Comparison of ENCODE assay signal across 9 mouse cellular contexts in genomic region chr9:110053305-110054079, GRCm38 (mm10).
DNase-seq lines count a peak whose midpoint lies in the region; ATAC-seq lines count a peak whose summit lies in the region.
"Had no signal": no experiment of that assay in that cellular context is flagged by ENCODE, and none has a peak within 500 bp of the region (broad histone marks: within the 10 kb centered on the region; RNA-seq: fewer than 3 reads in every experiment).

No protein-coding gene starts in this region.

- H3K4me2 ChIP-seq in kidney, embryonic 15.5 days = no peak overlapping the region
- H3K4me2 ChIP-seq in heart, embryonic 14.5 days (ENCODE audit: low read length) = peak overlapping the region; percentile 17; the same call in 1 of the 2 replicates
- H3K4me2 ChIP-seq: embryonic facial prominence, embryonic 15.5 days had no signal

- 0 out of 2 replicates have a peak overlapping the region, but pooled peaks have one; percentile 7 for H3K27ac ChIP-seq in kidney, embryonic 15.5 days
- peak overlapping the region; percentile 72; the same call in 1 of the 2 replicates for H3K27ac ChIP-seq in embryonic facial prominence, embryonic 10.5 days (replicated peaks)
- H3K27ac ChIP-seq in heart, embryonic 14.5 days (replicated peaks in 1 of 2; ENCODE audit: control insufficient read depth in 1 of 2, insufficient read depth in 1 of 2, low read depth in 2 of 2, low read length in 2 of 2) = peak overlapping the region; percentile 58 to 79
- H3K27ac ChIP-seq: embryonic facial prominence, embryonic 15.5 days had no signal

- WGBS in kidney, embryonic 15.5 days = 49% methylated on average over 8 of the region's 8 CpGs
- WGBS in embryonic facial prominence, embryonic 10.5 days = 43% methylated on average over 8 of the region's 8 CpGs
- WGBS in heart, embryonic 14.5 days = 37% methylated on average over 8 of the region's 8 CpGs

- H3K27me3 ChIP-seq in kidney, embryonic 15.5 days = no peaks in the 10 kb centered on the region
- H3K27me3 ChIP-seq in embryonic facial prominence, embryonic 10.5 days (replicated peaks; ENCODE audit: low read depth, poor library complexity, severe bottlenecking) = no peaks in the 10 kb centered on the region
- no peaks in the 10 kb centered on the region for H3K27me3 ChIP-seq in heart, embryonic 14.5 days (ENCODE audit: control insufficient read depth, insufficient read depth, low read length)
- H3K27me3 ChIP-seq: embryonic facial prominence, embryonic 15.5 days had no signal

- H3K36me3 ChIP-seq in kidney, embryonic 15.5 days = 0 out of 2 replicates have a peak, but pooled peaks cover 6% of the 10 kb centered on the region
- H3K36me3 ChIP-seq in embryonic facial prominence, embryonic 10.5 days (replicated peaks) = no peaks in the 10 kb centered on the region; the same call in 1 of the 2 replicates
- H3K36me3 ChIP-seq in heart, embryonic 14.5 days (ENCODE audit: control insufficient read depth, insufficient read depth, low read length) = peaks cover 9% of the 10 kb centered on the region; the same call in 1 of the 2 replicates
- H3K36me3 ChIP-seq: embryonic facial prominence, embryonic 15.5 days had no signal

- ATAC-seq in kidney, embryonic 15.5 days (replicated peaks; ENCODE audit: low FRiP score) = no peak
- ATAC-seq in heart, embryonic 14.5 days (ENCODE audit: insufficient number of reproducible peaks, insufficient read depth, low FRiP score, low read depth) = peak; percentile 56; the same call in 1 of the 2 replicates
- no peak for ATAC-seq in inflammation-experienced regulatory T-cells, adult 6 months

- no peaks in the 10 kb centered on the region for H3K9me3 ChIP-seq in kidney, embryonic 15.5 days (replicated peaks)
- no peaks in the 10 kb centered on the region for H3K9me3 ChIP-seq in embryonic facial prominence, embryonic 10.5 days
- H3K9me3 ChIP-seq in heart, embryonic 14.5 days (ENCODE audit: control insufficient read depth, low read length) = no peaks in the 10 kb centered on the region
- H3K9me3 ChIP-seq: embryonic facial prominence, embryonic 15.5 days had no signal

- no peak for DNase-seq in kidney, adult 18-20 months
- DNase-seq in embryonic facial prominence, embryonic 10.5 days (ENCODE audit: low spot score) = no peak
- DNase-seq in left cerebral cortex, adult 9 months (ENCODE audit: low spot score in 2 of 2) = peak; percentile 42 to 71
- DNase-seq in right cerebral cortex, adult 2 months (ENCODE audit: low spot score in 2 of 2) = peak; percentile 60 to 66
- no peak for DNase-seq in adrenal gland, postnatal 10 days

- no peak overlapping the region for H3K9ac ChIP-seq in kidney, embryonic 15.5 days
- H3K9ac ChIP-seq in heart, embryonic 14.5 days (ENCODE audit: low read length) = 0 out of 2 replicates have a peak overlapping the region, but pooled peaks have one; percentile 12
- H3K9ac ChIP-seq: embryonic facial prominence, embryonic 15.5 days had no signal

- H3K4me1 ChIP-seq in kidney, embryonic 15.5 days = peaks cover 28% of the 10 kb centered on the region
- peaks cover 29% of the 10 kb centered on the region for H3K4me1 ChIP-seq in embryonic facial prominence, embryonic 10.5 days
- peaks cover 21 to 38% of the 10 kb centered on the region in 2 experiments for H3K4me1 ChIP-seq in heart, embryonic 14.5 days (ENCODE audit: control insufficient read depth in 2 of 2, insufficient read depth in 2 of 2, low read length in 2 of 2)

- H3K4me3 ChIP-seq in kidney, embryonic 15.5 days (replicated peaks) = no peak overlapping the region
- H3K4me3 ChIP-seq in embryonic facial prominence, embryonic 10.5 days = peak overlapping the region; percentile 43; the same call in 1 of the 2 replicates
- no peak overlapping the region for H3K4me3 ChIP-seq in heart, embryonic 14.5 days (ENCODE audit: control insufficient read depth in 1 of 2, insufficient read depth in 1 of 2, low read depth in 1 of 2, low read length in 2 of 2)
- H3K4me3 ChIP-seq: embryonic facial prominence, embryonic 15.5 days had no signal

Comparison
In these comparisons a context has a peak if more than half of its experiments do, and no peak if none do; other contexts are left out.
1. H3K27ac ChIP-seq: peak in every context shown above with its lines; median percentile 72 in embryonic facial prominence, embryonic 10.5 days; 68 in heart, embryonic 14.5 days; 7 in kidney, embryonic 15.5 days.
2. DNase-seq: peak in left cerebral cortex, adult 9 months (2 of 2) and right cerebral cortex, adult 2 months (2 of 2); none in kidney, adult 18-20 months (single experiment), embryonic facial prominence, embryonic 10.5 days (single experiment) and adrenal gland, postnatal 10 days (single experiment).